Mouse (Mus musculus) heart, adult 2 months (tissue): ENCODE results near the gene Ccnd3.

ENCODE experiments used
- CTCF ChIP-seq: fragments of 200-600 bp; IDR thresholded peaks from 2 replicates; pipeline ENCODE4 v1.8.1; 2022; ENCODE audit warnings: antibody characterized with exemption, mild to moderate bottlenecking, moderate library complexity
- EP300 ChIP-seq: fragments of 200-500 bp; IDR thresholded peaks from 2 replicates; pipeline ENCODE4 v1.6.1; 2011; ENCODE audit warnings: low read depth, low read length, control low read depth; ENCODE audit not compliant: insufficient read depth
- POLR2A ChIP-seq: fragments of 200-500 bp; IDR thresholded peaks from 2 replicates; pipeline ENCODE4 v1.6.1; 2011; ENCODE audit warnings: mild to moderate bottlenecking, low read depth, low read length, control low read depth; ENCODE audit not compliant: insufficient read depth

DNA sequence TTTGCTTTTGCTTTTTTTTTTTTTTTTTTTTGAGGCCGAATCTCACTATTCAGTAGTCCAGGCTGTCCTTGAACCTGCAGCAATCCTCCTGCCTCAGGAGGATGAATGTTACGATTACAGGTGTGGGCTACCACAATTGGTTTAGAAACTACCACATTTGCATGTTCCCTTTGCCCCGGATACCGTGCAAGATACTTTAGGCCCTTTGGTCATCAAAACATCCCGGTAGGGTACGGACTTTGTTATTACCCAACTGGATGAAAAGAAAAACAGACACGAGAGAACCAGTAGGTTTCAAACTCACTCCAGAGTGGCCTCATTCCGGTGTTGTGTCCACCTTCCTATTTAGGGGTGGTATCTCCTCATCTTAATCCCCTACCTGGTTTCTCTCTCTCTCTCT, 83.7 kb downstream of the Ccnd3 start:
- TF ChIP-seq EP300 = no peak
- no peak for TF ChIP-seq POLR2A
- no peak for TF ChIP-seq CTCF
